Mouse (Mus musculus): ENCODE measurements around the gene Crx.
"Not testable (repeated sequence)": the region's sequence is repeated elsewhere in the genome, so short reads cannot be mapped to it uniquely, and the experiment has no call there.

The Crx gene

GRCm38 (mm10) chr7:15879756-15880155 is at the start of gene Crx:
Gene Crx, minus strand, starts transcription at chr7:15879968.
- no peak for DNase-seq (ENCODE audit: low read depth)

GRCm38 (mm10) chr7:15922220-15922773 is 42.5 kb upstream of the Crx start, which contains the start of gene Selenow:
Gene Selenow, minus strand, starts transcription at chr7:15922402.
- DNase-seq (ENCODE audit: low read depth), result peak; percentile 96

GRCm38 (mm10) chr7:15921796-15922195 is 42.0 kb upstream of the Crx start:
- DNase-seq (ENCODE audit: low read depth), result peak; percentile 77

- DNase-seq (ENCODE audit: low read depth), result no peak
These were observed 41.0 kb upstream of the Crx start for GRCm38 (mm10) chr7:15920645-15921190.

GRCm38 (mm10) chr7:15919947-15920346 is 40.2 kb upstream of the Crx start:
- no peak for DNase-seq (ENCODE audit: low read depth)

GRCm38 (mm10) chr7:15918371-15918770 is 38.6 kb upstream of the Crx start:
- no peak for DNase-seq (ENCODE audit: low read depth)

- DNase-seq (ENCODE audit: low read depth), result no peak
These were observed 37.2 kb upstream of the Crx start for GRCm38 (mm10) chr7:15916996-15917395.

- no peak for DNase-seq (ENCODE audit: low read depth)
These were observed 36.5 kb upstream of the Crx start for GRCm38 (mm10) chr7:15916134-15916723.

GRCm38 (mm10) chr7:15915695-15916094 is 35.9 kb upstream of the Crx start:
- not testable (repeated sequence) for DNase-seq (ENCODE audit: low read depth)

- no peak for DNase-seq (ENCODE audit: low read depth)
These were observed 35.0 kb upstream of the Crx start for GRCm38 (mm10) chr7:15914751-15915150.

- DNase-seq (ENCODE audit: low read depth), result peak; percentile 77
These were observed 34.5 kb upstream of the Crx start for GRCm38 (mm10) chr7:15914252-15914651.

- peak; percentile 85 for DNase-seq (ENCODE audit: low read depth)
These were observed 32.4 kb upstream of the Crx start for GRCm38 (mm10) chr7:15912183-15912582.

GRCm38 (mm10) chr7:15910521-15910920 is 30.8 kb upstream of the Crx start:
- no peak for DNase-seq (ENCODE audit: low read depth)

GRCm38 (mm10) chr7:15907971-15908590 is 28.3 kb upstream of the Crx start:
- no peak for DNase-seq (ENCODE audit: low read depth)

GRCm38 (mm10) chr7:15906602-15907001 is 26.8 kb upstream of the Crx start:
- no peak for DNase-seq (ENCODE audit: low read depth)

GRCm38 (mm10) chr7:15905861-15906260 is 26.1 kb upstream of the Crx start:
- DNase-seq (ENCODE audit: low read depth), result no peak

- no peak for DNase-seq (ENCODE audit: low read depth)
These were observed 21.7 kb upstream of the Crx start for GRCm38 (mm10) chr7:15901366-15902048.

- no peak for DNase-seq (ENCODE audit: low read depth)
These were observed 14.5 kb upstream of the Crx start for GRCm38 (mm10) chr7:15894251-15894650.

GRCm38 (mm10) chr7:15884127-15884526 is 4.4 kb upstream of the Crx start:
- no peak for DNase-seq (ENCODE audit: low read depth)

- DNase-seq (ENCODE audit: low read depth), result no peak
These were observed 2.5 kb upstream of the Crx start, which contains the start of gene Crxos for GRCm38 (mm10) chr7:15882317-15882716. Gene Crxos, plus strand, starts transcription at chr7:15882617.

- DNase-seq (ENCODE audit: low read depth), result no peak
These were observed 2.1 kb upstream of the Crx start for GRCm38 (mm10) chr7:15881831-15882230.

GRCm38 (mm10) chr7:15881388-15881787 is 1.6 kb upstream of the Crx start:
- no peak for DNase-seq (ENCODE audit: low read depth)

GRCm38 (mm10) chr7:15864104-15864503 is 15.7 kb downstream of the Crx start:
- DNase-seq (ENCODE audit: low read depth), result no peak

All from NIH3T3 (cell line).